Mouse (Mus musculus) hindbrain, embryonic 15.5 days (tissue): ENCODE results near the gene Nlrp4b. TPM values are rescaled to one million over a fixed set of nuclear protein-coding genes. Genes with fewer than 3 reads are reported as not detected.
"Not testable (repeated sequence)": the region's sequence is repeated elsewhere in the genome, so short reads cannot be mapped to it uniquely, and the experiment has no call there.

Experiments
- ATAC-seq: fragments of 200-750 bp; cut with Nextera tagmentation; 2 replicates; pipeline ENCODE4 v1.8.0; 2017; ENCODE audit warnings: low read depth, moderate number of reproducible peaks, moderate TSS enrichment; ENCODE audit not compliant: low FRiP score
- H3K27ac ChIP-seq: fragments of 300-500 bp; sonication (generic); replicated peaks from 2 replicates; pipeline ENCODE4 v1.5.1; 2015; ENCODE audit warnings: mild to moderate bottlenecking, inconsistent platforms
- H3K27me3 ChIP-seq: fragments of 300-500 bp; sonication (generic); 2 replicates; pipeline ENCODE4 v1.6.1; 2015; ENCODE audit warnings: control low read depth, inconsistent platforms
- H3K36me3 ChIP-seq: fragments of 300-500 bp; sonication (generic); 2 replicates; pipeline ENCODE4 v1.6.1; 2015; ENCODE audit warnings: control low read depth, inconsistent platforms
- H3K4me1 ChIP-seq: fragments of 300-500 bp; sonication (generic); replicated peaks from 2 replicates; pipeline ENCODE4 v1.6.1; 2015; ENCODE audit warnings: control low read depth, inconsistent platforms
- H3K4me2 ChIP-seq: fragments of 300-500 bp; sonication (generic); 2 replicates; pipeline ENCODE4 v1.6.1; 2015; ENCODE audit warnings: moderate library complexity, mild to moderate bottlenecking, inconsistent platforms
- H3K4me3 ChIP-seq: fragments of 300-500 bp; sonication (generic); 2 replicates; pipeline ENCODE4 v1.5.1; 2015; ENCODE audit warnings: mild to moderate bottlenecking, inconsistent platforms
- H3K9ac ChIP-seq: fragments of 300-500 bp; sonication (generic); 2 replicates; pipeline ENCODE4 v1.6.1; 2015; ENCODE audit warnings: inconsistent platforms
- H3K9me3 ChIP-seq: fragments of 300-500 bp; sonication (generic); 2 replicates; pipeline ENCODE4 v1.6.1; 2016; ENCODE audit warnings: control low read depth, inconsistent platforms
- WGBS: fragments of 180-500 bp; shearing (Covaris S2); methylation state at CpG from one replicate; pipeline ENCODE4 v1.1.7; 2015; 5-methylcytosine and 5-hydroxymethylcytosine counted together
- polyA plus RNA-seq: library from polyadenylated mRNA; unstranded; fragments of >200 nt; fragmentation: Nextera tagmentation; extraction: Ambion mirVana; gene quantifications from 2 replicates; pipeline ENCODE4 v1.2.1, GENCODE M21; 2015

Nlrp4b gene
- not detected in 2 replicates for polyA plus RNA-seq

- H3K4me2 ChIP-seq, result no peak within 1 kb of the TSS
- H3K27ac ChIP-seq, result no peak within 1 kb of the TSS
- 97% methylated on average over 1 of the region's 1 CpGs for WGBS
- no peak within 1 kb of the TSS for H3K4me3 ChIP-seq
- H3K27me3 ChIP-seq, result no peaks in the 10 kb centered on the region
- H3K9me3 ChIP-seq, result peaks cover 29% of the 10 kb centered on the region
- no peak within 1 kb of the TSS for H3K9ac ChIP-seq
- no peak for ATAC-seq
- H3K36me3 ChIP-seq, result no peaks in the 10 kb centered on the region
- no peaks in the 10 kb centered on the region for H3K4me1 ChIP-seq
Observed at GRCm38 (mm10) chr7:10687489-10687888, at the start of gene Nlrp4b. Gene Nlrp4b, plus strand, starts transcription at chr7:10687789.

GRCm38 (mm10) chr7:10754264-10754663 is 66.7 kb downstream of the Nlrp4b start, which contains the start of gene Vmn1r71:
Gene Vmn1r71, minus strand, starts transcription at chr7:10754364.
- Histone ChIP-seq H3K4me2 (no peak within 1 kb of the TSS), H3K27me3 (no peaks in the 10 kb centered on the region), H3K9me3 (peaks cover 18% of the 10 kb centered on the region; the same call in 1 of the 2 replicates), H3K9ac (no peak within 1 kb of the TSS), H3K4me1 (no peaks in the 10 kb centered on the region), H3K27ac (no peak within 1 kb of the TSS), H3K36me3 (no peaks in the 10 kb centered on the region), H3K4me3 (no peak within 1 kb of the TSS)
- ATAC-seq, result no peak

- H3K9ac ChIP-seq, ATAC-seq, H3K4me1 ChIP-seq, H3K27ac ChIP-seq, H3K4me3 ChIP-seq, H3K4me2 ChIP-seq, H3K36me3 ChIP-seq, H3K27me3 ChIP-seq: not testable (repeated sequence)
- peaks cover 16% of the 10 kb centered on the region; the same call in 1 of the 2 replicates for H3K9me3 ChIP-seq
Observed at GRCm38 (mm10) chr7:10757551-10757950, 70.0 kb downstream of the Nlrp4b start.

Other genes with a start within 250 kb of the Nlrp4b start
- not detected in 2 replicates for gene Vmn1r67, start 244.5 kb upstream of the Nlrp4b start, polyA plus RNA-seq
- gene Zik1, start 192.4 kb upstream of the Nlrp4b start, polyA plus RNA-seq, result 35.3 and 35.6 TPM in 2 replicates
- not detected in 2 replicates for gene Vmn1r68, start 129.3 kb upstream of the Nlrp4b start, polyA plus RNA-seq
- not detected in 2 replicates for gene Vmn1r69, start 74.1 kb upstream of the Nlrp4b start, polyA plus RNA-seq
- gene Vmn1r70, start 56.3 kb upstream of the Nlrp4b start, polyA plus RNA-seq, result not detected in 2 replicates
- not detected in 2 replicates for gene Vmn1r71, start 66.6 kb downstream of the Nlrp4b start, polyA plus RNA-seq
- not detected in 2 replicates for gene Zscan4b, start 217.3 kb downstream of the Nlrp4b start, polyA plus RNA-seq